Mouse (Mus musculus) lung, postnatal 10 days (tissue): Measurements from ENCODE around the gene Fam217b.
A peak's percentile ranks its signal among the peaks of the same experiment; 100 is the strongest.

Experiments used
- DNase-seq: peaks from one replicate; pipeline ENCODE4 v3.0.0; 2021

Gene Fam217b

DNA sequence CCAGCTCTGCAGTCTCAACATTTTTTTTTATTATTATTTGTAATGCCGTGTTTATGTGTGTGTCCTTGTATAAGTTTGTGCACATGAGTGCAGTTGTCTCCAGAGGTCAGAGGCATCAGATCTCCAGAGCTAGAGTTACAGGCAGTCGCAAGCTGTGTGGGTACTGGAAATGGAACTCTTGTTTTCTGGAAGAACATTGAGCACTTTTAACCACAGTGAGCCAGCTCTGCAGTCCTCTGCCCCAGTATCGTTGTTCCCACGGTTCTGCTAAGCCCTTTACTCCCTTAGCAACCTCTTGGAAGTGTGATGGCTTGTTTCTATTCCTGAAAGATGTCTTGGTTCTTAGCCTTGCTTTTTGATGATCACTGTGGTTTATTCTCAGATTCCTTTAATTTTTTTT lies 35.1 kb downstream of the Fam217b start:
- DNase-seq: no peak

DNA sequence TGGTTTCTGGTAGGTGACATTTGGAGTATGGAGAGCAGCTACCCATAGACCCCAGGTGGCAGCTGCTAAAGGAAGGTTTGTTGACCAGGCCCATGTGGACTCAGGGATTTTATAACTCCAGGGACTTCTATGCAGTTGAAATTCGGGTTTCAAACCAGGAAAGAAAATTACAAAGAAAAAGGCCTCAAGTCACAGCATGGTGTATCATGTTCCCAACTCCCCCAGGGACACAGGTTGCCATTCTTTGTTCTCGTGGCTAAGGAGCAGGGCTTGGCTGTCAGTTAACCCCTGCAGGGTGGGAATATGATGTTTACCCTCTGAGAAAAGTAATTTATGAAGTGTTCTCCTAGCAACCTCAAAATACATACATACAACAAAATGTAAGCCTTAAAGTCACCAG lies 35.9 kb downstream of the Fam217b start:
- DNase-seq: no peak

DNA sequence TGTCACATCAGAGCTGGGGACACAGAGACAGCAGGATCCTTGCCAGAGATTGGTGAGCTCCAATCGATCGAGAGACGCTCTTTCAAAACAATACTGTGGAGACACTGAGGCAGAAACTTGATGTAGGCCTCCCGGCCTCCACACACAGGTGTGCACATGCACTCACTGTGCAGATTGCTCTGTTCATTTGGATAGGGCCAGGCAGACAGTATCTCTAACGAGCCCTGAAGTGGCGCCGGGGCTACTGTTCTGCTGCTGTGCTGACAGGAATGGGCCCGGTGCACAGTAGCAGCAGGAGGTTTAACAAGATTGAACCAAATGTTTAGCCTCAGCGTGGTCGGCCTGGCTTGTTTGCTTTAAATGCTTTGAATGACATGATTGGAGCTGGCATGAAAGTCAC lies 36.6 kb downstream of the Fam217b start:
- no peak for DNase-seq

DNA sequence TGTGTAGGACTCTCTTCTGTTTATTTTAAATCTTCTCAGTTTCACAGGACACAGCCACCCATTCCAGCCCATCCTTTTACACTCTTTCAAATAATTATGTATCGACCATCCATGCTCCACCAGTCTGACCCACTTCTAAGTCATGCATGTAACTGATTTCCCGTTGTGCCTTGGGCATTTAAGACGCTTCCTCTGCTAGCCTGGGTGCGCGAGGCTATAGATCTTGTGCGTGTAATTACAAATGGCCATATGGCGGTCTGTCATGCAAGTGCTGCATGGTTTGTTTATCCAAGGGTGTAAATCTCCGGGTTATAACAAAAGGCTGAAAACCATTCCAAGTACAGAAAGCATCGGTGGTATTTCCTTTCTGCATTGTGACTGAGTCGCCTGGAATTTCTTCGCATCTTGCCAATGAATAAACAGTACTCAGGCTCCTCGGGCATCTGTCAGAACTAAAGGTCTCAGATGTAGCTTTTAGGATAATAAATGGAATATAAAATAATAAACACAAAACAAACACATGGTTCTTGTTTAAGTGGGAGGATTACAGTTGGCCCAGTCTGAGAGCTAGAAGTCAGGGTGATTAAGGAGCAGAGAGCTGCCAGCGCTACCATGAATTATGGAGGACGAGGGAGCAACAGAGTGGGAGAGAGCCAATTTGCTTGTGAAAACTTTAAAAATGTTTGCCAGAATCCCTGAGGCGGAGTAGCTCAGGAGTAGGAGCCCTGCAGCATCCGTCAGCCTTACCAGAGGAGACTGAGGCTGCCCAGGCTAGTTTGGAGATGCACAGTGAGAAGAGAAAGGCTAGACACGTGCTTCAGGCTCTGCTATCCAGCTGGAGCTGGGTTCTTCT lies 40.6 kb downstream of the Fam217b start:
- peak; percentile 47 for DNase-seq

DNA sequence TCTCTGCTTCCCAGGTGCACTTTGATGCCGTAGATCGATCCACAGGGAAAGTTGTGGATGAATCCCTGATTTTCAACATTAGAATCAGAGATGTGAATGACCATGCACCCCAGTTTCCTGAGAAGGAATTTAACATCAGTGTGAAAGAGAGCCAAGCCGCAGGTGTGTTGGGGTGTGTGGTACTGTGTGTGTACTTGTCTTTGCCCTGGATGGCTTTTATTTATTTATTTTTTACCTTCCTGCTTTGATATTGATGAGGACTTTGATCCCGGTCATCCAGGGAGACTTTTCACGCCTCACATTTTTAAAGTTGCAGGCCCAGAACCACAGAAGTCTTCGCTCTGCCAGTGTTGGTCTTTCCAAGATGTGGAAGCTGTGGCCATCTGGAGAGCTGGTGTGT lies 43.1 kb downstream of the Fam217b start:
- no peak for DNase-seq

DNA sequence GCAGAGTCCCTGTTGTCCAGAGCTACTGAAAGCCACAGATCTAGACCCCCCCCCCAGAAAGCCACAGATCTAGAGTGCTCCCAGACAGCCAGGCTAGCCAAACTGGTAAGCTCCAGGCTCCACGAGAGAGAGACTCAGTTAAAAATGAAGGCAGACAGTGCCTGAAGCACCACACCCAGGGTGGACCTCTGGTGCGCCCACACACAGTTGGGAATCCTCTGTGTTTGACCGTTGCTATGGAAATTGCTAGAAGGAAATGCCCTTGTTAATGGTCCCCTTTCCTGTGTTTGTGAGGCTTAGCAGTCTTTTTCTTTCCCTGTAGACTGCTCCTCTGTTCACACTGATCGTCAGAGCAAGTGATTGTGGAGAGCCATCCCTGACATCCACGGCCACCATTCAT lies 46.0 kb downstream of the Fam217b start:
- peak; percentile 21 for DNase-seq

DNA sequence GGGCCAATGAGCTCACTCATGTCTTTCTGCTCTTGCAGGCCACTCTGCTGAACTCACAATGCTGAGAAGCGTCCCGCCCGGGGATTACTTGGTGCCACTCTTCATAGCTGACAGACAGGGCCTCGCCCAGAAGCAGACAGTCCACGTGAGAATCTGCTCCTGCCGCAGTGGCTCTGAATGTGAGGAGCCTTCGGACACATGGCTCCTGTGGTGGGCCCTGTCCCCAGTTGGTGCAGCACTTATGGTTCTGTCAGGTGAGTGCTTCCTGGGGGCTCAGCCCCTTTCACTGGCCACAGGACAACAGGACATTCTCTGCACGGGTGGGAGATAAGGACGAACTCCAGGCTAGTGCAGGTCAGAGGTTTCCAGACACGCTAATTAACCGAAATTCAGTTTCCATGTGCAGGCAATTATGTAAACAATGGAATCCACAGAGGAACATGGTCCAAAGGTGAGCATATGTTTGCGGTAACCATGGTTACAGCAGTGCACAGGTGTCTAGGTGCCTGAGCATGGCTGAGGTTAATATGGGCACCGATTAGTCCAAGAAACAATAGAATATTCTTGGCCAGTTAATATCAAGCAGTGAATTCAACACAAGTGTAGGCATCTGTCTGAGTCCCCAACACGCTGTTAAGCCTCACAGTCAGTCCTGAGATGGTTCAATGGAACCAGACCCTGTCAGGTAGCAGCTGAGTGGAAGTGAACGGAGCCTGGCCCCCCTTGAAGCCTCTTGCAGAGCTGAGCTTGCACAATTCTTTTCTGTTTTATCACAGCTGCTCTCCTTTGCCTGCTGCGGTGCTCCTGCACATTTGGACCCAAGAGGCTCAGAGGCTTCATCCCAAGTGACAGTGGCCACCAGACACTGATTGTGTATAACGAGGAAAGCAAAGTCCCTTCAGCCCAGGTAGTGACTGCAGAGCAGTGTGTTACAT lies 57.5 kb downstream of the Fam217b start:
- DNase-seq: no peak

DNA sequence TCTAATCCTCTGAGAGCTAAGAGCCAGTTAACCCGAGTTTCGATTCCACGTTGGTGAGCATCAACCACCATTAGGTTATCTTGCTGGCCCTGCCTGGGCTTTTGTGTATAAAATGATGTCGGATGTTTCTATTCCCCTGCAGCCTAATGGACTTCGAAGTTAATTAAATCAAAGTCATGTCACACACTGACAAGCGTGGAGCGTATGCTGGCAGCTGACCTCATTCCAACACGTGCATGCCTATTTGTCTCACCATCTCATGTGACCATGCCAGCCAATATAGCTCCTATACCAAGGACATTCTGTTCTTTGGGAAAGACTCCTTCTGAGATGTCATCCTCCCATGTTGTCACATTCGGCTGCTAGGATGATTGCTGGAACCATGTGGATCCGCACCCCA lies 59.6 kb downstream of the Fam217b start:
- DNase-seq: no peak
